Mouse (Mus musculus): ENCODE data around the gene Kcnk10.

Kcnk10 gene

GRCm38 (mm10) chr12:98571896-98572680 lies 6.0 kb downstream of the Kcnk10 start:
- no peak for DNase-seq (ENCODE audit: low read depth)

GRCm38 (mm10) chr12:98569380-98569779 lies 8.7 kb downstream of the Kcnk10 start:
- no peak for DNase-seq (ENCODE audit: low read depth)

- no peak for DNase-seq (ENCODE audit: low read depth)
These were observed 10.2 kb downstream of the Kcnk10 start for GRCm38 (mm10) chr12:98567877-98568276.

- DNase-seq (ENCODE audit: low read depth), result no peak
These were observed 13.7 kb downstream of the Kcnk10 start for GRCm38 (mm10) chr12:98564383-98564782.

- no peak for DNase-seq (ENCODE audit: low read depth)
These were observed 14.8 kb downstream of the Kcnk10 start for GRCm38 (mm10) chr12:98563261-98563660.

GRCm38 (mm10) chr12:98562341-98562977 lies 15.7 kb downstream of the Kcnk10 start:
- DNase-seq (ENCODE audit: low read depth), result no peak

- DNase-seq (ENCODE audit: low read depth), result no peak
These were observed 18.1 kb downstream of the Kcnk10 start for GRCm38 (mm10) chr12:98560038-98560437.

GRCm38 (mm10) chr12:98557013-98557677 lies 21.0 kb downstream of the Kcnk10 start:
- no peak for DNase-seq (ENCODE audit: low read depth)

GRCm38 (mm10) chr12:98549981-98550380 lies 28.1 kb downstream of the Kcnk10 start:
- no peak for DNase-seq (ENCODE audit: low read depth)

- DNase-seq (ENCODE audit: low read depth), result no peak
These were observed 30.0 kb downstream of the Kcnk10 start for GRCm38 (mm10) chr12:98548141-98548540.

- no peak for DNase-seq (ENCODE audit: low read depth)
These were observed 32.2 kb downstream of the Kcnk10 start for GRCm38 (mm10) chr12:98545875-98546274.

- no peak for DNase-seq (ENCODE audit: low read depth)
These were observed 32.9 kb downstream of the Kcnk10 start for GRCm38 (mm10) chr12:98545251-98545560.

- DNase-seq (ENCODE audit: low read depth), result no peak
These were observed 33.4 kb downstream of the Kcnk10 start for GRCm38 (mm10) chr12:98544545-98545250.

GRCm38 (mm10) chr12:98536760-98537159 lies 41.4 kb downstream of the Kcnk10 start:
- no peak for DNase-seq (ENCODE audit: low read depth)

- DNase-seq (ENCODE audit: low read depth), result no peak
These were observed 42.1 kb downstream of the Kcnk10 start for GRCm38 (mm10) chr12:98536036-98536435.

- DNase-seq (ENCODE audit: low read depth), result no peak
These were observed 42.6 kb downstream of the Kcnk10 start for GRCm38 (mm10) chr12:98535494-98535901.

GRCm38 (mm10) chr12:98528635-98529034 lies 49.5 kb downstream of the Kcnk10 start:
- DNase-seq (ENCODE audit: low read depth), result no peak

GRCm38 (mm10) chr12:98525361-98525760 lies 52.7 kb downstream of the Kcnk10 start:
- no peak for DNase-seq (ENCODE audit: low read depth)

GRCm38 (mm10) chr12:98524331-98525311 lies 53.5 kb downstream of the Kcnk10 start:
- no peak for DNase-seq (ENCODE audit: low read depth)

- DNase-seq (ENCODE audit: low read depth), result no peak
These were observed 56.8 kb downstream of the Kcnk10 start for GRCm38 (mm10) chr12:98521311-98521710.

- no peak for DNase-seq (ENCODE audit: low read depth)
These were observed 57.6 kb downstream of the Kcnk10 start for GRCm38 (mm10) chr12:98520568-98520931.

All from c-Kit-positive CD71-negative TER-119-negative erythroid progenitor cells, embryonic 14.5 days (primary cell).